Mouse (Mus musculus) fat pad, adult 2 months (tissue): Measurements from ENCODE around the gene Amhr2.
A peak's percentile ranks its signal among the peaks of the same experiment; 100 is the strongest.

Source experiments
- DNase-seq: peaks from one replicate; pipeline ENCODE4 v3.0.0-alpha.2; 2011; ENCODE audit warnings: low read depth, low spot score; ENCODE audit errors: extremely low read depth

Amhr2 gene

GRCm38 (mm10) chr15:102423602-102424240 is 21.4 kb upstream of the Amhr2 start:
- no peak for DNase-seq

GRCm38 (mm10) chr15:102424657-102425056 is 20.5 kb upstream of the Amhr2 start:
- no peak for DNase-seq

- DNase-seq: no peak
Observed at GRCm38 (mm10) chr15:102426963-102427362, 18.2 kb upstream of the Amhr2 start.

GRCm38 (mm10) chr15:102432046-102432445 is 13.1 kb upstream of the Amhr2 start:
- no peak for DNase-seq

GRCm38 (mm10) chr15:102433173-102433572 is 12.0 kb upstream of the Amhr2 start:
- DNase-seq: no peak

- DNase-seq: no peak
Observed at GRCm38 (mm10) chr15:102442490-102442889, 2.7 kb upstream of the Amhr2 start.

GRCm38 (mm10) chr15:102446448-102446847 is 1.3 kb downstream of the Amhr2 start:
- DNase-seq: no peak

GRCm38 (mm10) chr15:102449366-102449765 is 4.2 kb downstream of the Amhr2 start:
- no peak for DNase-seq

- no peak for DNase-seq
Observed at GRCm38 (mm10) chr15:102450928-102451327, 5.8 kb downstream of the Amhr2 start.

- no peak for DNase-seq
Observed at GRCm38 (mm10) chr15:102451666-102452430, 6.7 kb downstream of the Amhr2 start.

GRCm38 (mm10) chr15:102455993-102456392 is 10.8 kb downstream of the Amhr2 start:
- no peak for DNase-seq

GRCm38 (mm10) chr15:102458050-102458736 is 13.0 kb downstream of the Amhr2 start:
- DNase-seq: no peak

- DNase-seq: peak; percentile 94
Observed at GRCm38 (mm10) chr15:102458904-102459317, 13.7 kb downstream of the Amhr2 start, which contains the start of gene Prr13. TSS of gene Prr13 (plus strand) at chr15:102459028.

- no peak for DNase-seq
Observed at GRCm38 (mm10) chr15:102459381-102459780, 14.2 kb downstream of the Amhr2 start.

- no peak for DNase-seq
Observed at GRCm38 (mm10) chr15:102459847-102460246, 14.7 kb downstream of the Amhr2 start.

- DNase-seq: no peak
Observed at GRCm38 (mm10) chr15:102460409-102460808, 15.2 kb downstream of the Amhr2 start.

GRCm38 (mm10) chr15:102460971-102461370 is 15.8 kb downstream of the Amhr2 start:
- DNase-seq: no peak

GRCm38 (mm10) chr15:102461430-102462075 is 16.4 kb downstream of the Amhr2 start:
- no peak for DNase-seq

- DNase-seq: no peak
Observed at GRCm38 (mm10) chr15:102463666-102464065, 18.5 kb downstream of the Amhr2 start.

GRCm38 (mm10) chr15:102468675-102469370 is 23.7 kb downstream of the Amhr2 start:
- DNase-seq: no peak

GRCm38 (mm10) chr15:102470183-102470604 is 25.0 kb downstream of the Amhr2 start, which contains the start of gene Pcbp2:
TSS of gene Pcbp2 (plus strand) at chr15:102470539.
- peak; percentile 67 for DNase-seq
